Mouse (Mus musculus): ENCODE results near the gene Cmip. TPM values are rescaled to one million over a fixed set of nuclear protein-coding genes. Genes with fewer than 3 reads are reported as not detected.

Cmip gene
- total and polyA plus RNA-seq, 2 experiments from 2014 or later = 212 to 266 TPM

GRCm38 (mm10) chr8:117357491-117358467, 100.9 kb downstream of the Cmip start:
- no peak overlapping the region for H3K9ac ChIP-seq (replicated peaks; ENCODE audit: low read length, poor library complexity, severe bottlenecking)
- no peaks in the 10 kb centered on the region for H3K36me3 ChIP-seq (ENCODE audit: insufficient read depth, low read length)
- H3K4me1 ChIP-seq (ENCODE audit: insufficient read depth, low read length) = peaks cover 10% of the 10 kb centered on the region; the same call in 1 of the 2 replicates
- H3K4me3 ChIP-seq (ENCODE audit: low read depth, low read length) = no peak overlapping the region
- H3K9me3 ChIP-seq (ENCODE audit: low read length) = no peaks in the 10 kb centered on the region
- H3K27me3 ChIP-seq (ENCODE audit: insufficient read depth, low read length) = no peaks in the 10 kb centered on the region
- no peak for DNase-seq (ENCODE audit: low spot score)
- TF ChIP-seq CTCF (IDR thresholded peaks at IDR 0.05) = no peak
- no peak overlapping the region for H3K27ac ChIP-seq (ENCODE audit: low read depth, low read length)
- ATAC-seq (ENCODE audit: low FRiP score) = no peak
- H3K4me2 ChIP-seq (ENCODE audit: low read depth, low read length, poor library complexity, severe bottlenecking) = no peak overlapping the region
- WGBS = 93% methylated on average over 16 of the region's 16 CpGs

GRCm38 (mm10) chr8:117360172-117360930, 103.5 kb downstream of the Cmip start:
- ATAC-seq (ENCODE audit: low FRiP score) = no peak
- no peaks in the 10 kb centered on the region for H3K27me3 ChIP-seq (ENCODE audit: insufficient read depth, low read length)
- H3K4me3 ChIP-seq (ENCODE audit: low read depth, low read length) = no peak overlapping the region
- H3K27ac ChIP-seq (ENCODE audit: low read depth, low read length) = no peak overlapping the region
- no peak for DNase-seq (ENCODE audit: low spot score)
- no peaks in the 10 kb centered on the region for H3K36me3 ChIP-seq (ENCODE audit: insufficient read depth, low read length)
- no peak for TF ChIP-seq CTCF (IDR thresholded peaks at IDR 0.05)
- peaks cover 8% of the 10 kb centered on the region; the same call in 1 of the 2 replicates for H3K4me1 ChIP-seq (ENCODE audit: insufficient read depth, low read length)
- WGBS = 86% methylated on average over 3 of the region's 3 CpGs
- no peaks in the 10 kb centered on the region for H3K9me3 ChIP-seq (ENCODE audit: low read length)
- H3K4me2 ChIP-seq (ENCODE audit: low read depth, low read length, poor library complexity, severe bottlenecking) = no peak overlapping the region
- no peak overlapping the region for H3K9ac ChIP-seq (replicated peaks; ENCODE audit: low read length, poor library complexity, severe bottlenecking)

- no peak overlapping the region for H3K27ac ChIP-seq (ENCODE audit: low read depth, low read length)
- no peak for TF ChIP-seq CTCF (IDR thresholded peaks at IDR 0.05)
- H3K4me1 ChIP-seq (ENCODE audit: insufficient read depth, low read length) = peaks cover 8% of the 10 kb centered on the region; the same call in 1 of the 2 replicates
- H3K27me3 ChIP-seq (ENCODE audit: insufficient read depth, low read length) = no peaks in the 10 kb centered on the region
- no peak overlapping the region for H3K9ac ChIP-seq (replicated peaks; ENCODE audit: low read length, poor library complexity, severe bottlenecking)
- WGBS = 78% methylated on average over 12 of the region's 12 CpGs
- H3K9me3 ChIP-seq (ENCODE audit: low read length) = no peaks in the 10 kb centered on the region
- ATAC-seq (ENCODE audit: low FRiP score) = no peak
- no peak overlapping the region for H3K4me2 ChIP-seq (ENCODE audit: low read depth, low read length, poor library complexity, severe bottlenecking)
- no peak overlapping the region for H3K4me3 ChIP-seq (ENCODE audit: low read depth, low read length)
- DNase-seq (ENCODE audit: low spot score) = no peak
- no peaks in the 10 kb centered on the region for H3K36me3 ChIP-seq (ENCODE audit: insufficient read depth, low read length)
These were observed 105.0 kb downstream of the Cmip start for GRCm38 (mm10) chr8:117361595-117362437.

GRCm38 (mm10) chr8:117362438-117362726, 105.5 kb downstream of the Cmip start:
- H3K4me3 ChIP-seq (ENCODE audit: low read depth, low read length) = no peak overlapping the region
- no peaks in the 10 kb centered on the region for H3K27me3 ChIP-seq (ENCODE audit: insufficient read depth, low read length)
- no peak overlapping the region for H3K27ac ChIP-seq (ENCODE audit: low read depth, low read length)
- no peak overlapping the region for H3K9ac ChIP-seq (replicated peaks; ENCODE audit: low read length, poor library complexity, severe bottlenecking)
- no peaks in the 10 kb centered on the region for H3K36me3 ChIP-seq (ENCODE audit: insufficient read depth, low read length)
- DNase-seq (ENCODE audit: low spot score) (no peak), ATAC-seq (ENCODE audit: low FRiP score) (no peak)
- no peaks in the 10 kb centered on the region for H3K9me3 ChIP-seq (ENCODE audit: low read length)
- no peak for TF ChIP-seq CTCF (IDR thresholded peaks at IDR 0.05)
- peaks cover 8% of the 10 kb centered on the region; the same call in 1 of the 2 replicates for H3K4me1 ChIP-seq (ENCODE audit: insufficient read depth, low read length)
- no peak overlapping the region for H3K4me2 ChIP-seq (ENCODE audit: low read depth, low read length, poor library complexity, severe bottlenecking)
- 70% methylated on average over 2 of the region's 2 CpGs for WGBS

GRCm38 (mm10) chr8:117363291-117363690, 106.4 kb downstream of the Cmip start:
- Histone ChIP-seq H3K4me2 (ENCODE audit: low read depth, low read length, poor library complexity, severe bottlenecking) (no peak overlapping the region), H3K4me1 (ENCODE audit: insufficient read depth, low read length) (peaks cover 8% of the 10 kb centered on the region; the same call in 1 of the 2 replicates), H3K36me3 (ENCODE audit: insufficient read depth, low read length) (no peaks in the 10 kb centered on the region), H3K9me3 (ENCODE audit: low read length) (no peaks in the 10 kb centered on the region), H3K4me3 (ENCODE audit: low read depth, low read length) (no peak overlapping the region), H3K27me3 (ENCODE audit: insufficient read depth, low read length) (no peaks in the 10 kb centered on the region), H3K9ac (replicated peaks; ENCODE audit: low read length, poor library complexity, severe bottlenecking) (no peak overlapping the region), H3K27ac (ENCODE audit: low read depth, low read length) (no peak overlapping the region)
- DNase-seq (ENCODE audit: low spot score) (peak; percentile 58), ATAC-seq (ENCODE audit: low FRiP score) (no peak)
- no peak for TF ChIP-seq CTCF (IDR thresholded peaks at IDR 0.05)
- WGBS = 71% methylated on average over 10 of the region's 10 CpGs
